Mouse (Mus musculus) c-Kit-positive CD71-negative TER-119-negative erythroid progenitor cells, embryonic 14.5 days (primary cell): ENCODE measurements around the gene Macf1.

Source experiments
- DNase-seq: peaks from one replicate; pipeline ENCODE4 v3.0.0-alpha.2; 2013; ENCODE audit warnings: low read depth

The Macf1 gene

DNA sequence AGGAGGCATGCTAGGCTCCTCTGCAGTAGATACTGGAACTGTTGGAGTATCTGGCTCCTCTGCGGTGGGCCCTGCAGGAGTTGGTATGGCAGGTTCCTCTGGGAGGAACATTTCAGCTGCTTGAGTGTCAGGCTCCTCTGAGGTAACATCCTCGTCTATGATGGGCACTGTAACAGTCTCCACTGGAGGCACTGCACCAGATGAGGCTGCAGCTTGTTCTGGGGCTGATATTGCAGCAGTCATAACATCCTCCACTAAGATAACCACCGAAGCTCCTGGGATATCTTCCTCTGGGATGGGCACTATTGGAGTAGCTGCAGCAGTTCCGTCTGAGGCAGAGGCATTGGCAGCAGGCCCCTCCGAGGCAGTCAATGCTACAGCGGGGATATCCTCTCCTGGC lies 276.4 kb downstream of the Macf1 start:
- DNase-seq = no peak

DNA sequence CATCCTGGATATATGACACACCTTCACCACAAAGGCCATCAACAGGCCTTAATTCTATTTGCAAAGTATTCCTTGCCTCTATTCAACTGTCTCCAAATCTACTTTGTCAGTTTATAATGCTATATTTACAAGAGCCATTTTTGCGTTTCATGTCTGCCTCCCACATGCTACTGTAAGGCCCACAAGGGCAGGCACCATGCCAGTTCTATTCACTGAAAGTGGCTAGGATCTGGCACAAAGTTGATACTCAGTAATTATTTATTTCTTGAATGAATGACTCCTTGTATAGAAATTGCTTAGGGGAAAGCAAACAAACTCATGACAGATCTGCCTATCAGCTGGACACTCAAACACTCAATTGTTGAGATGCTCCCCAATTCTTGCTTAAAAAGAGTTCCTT lies 280.1 kb downstream of the Macf1 start:
- DNase-seq = no peak

DNA sequence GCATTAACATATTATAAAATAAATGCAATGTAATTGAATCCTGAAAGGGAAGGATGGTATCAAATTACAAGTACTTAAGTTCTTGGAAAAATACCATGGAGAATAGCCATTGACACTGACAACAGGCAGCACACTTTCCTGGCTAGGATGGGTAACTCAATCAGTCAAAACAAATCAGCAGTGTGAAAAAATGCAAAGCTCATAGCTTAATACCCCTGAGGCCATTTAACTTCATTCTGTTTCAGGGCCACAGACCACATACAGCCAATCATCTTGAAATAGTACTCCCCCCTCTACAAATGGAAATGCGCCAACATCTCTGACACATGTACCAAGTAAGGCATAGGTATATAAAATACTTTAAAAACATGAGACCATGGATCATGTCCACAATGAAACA lies 281.9 kb downstream of the Macf1 start:
- no peak for DNase-seq

DNA sequence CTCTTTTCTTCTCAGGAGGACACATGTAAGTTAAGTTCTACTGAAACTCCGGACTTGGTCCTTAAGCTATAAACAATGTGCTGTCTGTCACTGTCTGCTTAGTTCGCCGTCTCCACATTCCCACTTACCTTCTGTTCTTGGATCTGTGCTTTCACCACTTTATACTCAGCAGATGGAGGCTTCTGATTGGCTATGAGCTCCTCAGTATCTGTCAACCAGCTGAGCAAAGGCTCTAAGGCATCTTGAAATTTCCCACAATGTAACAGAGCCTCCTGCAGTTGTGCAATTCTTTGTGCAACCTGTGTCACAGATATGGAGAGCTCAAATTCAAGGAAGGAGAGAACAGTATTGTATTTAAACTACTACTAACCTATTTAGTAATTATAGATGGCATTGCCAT lies 282.9 kb downstream of the Macf1 start:
- no peak for DNase-seq

DNA sequence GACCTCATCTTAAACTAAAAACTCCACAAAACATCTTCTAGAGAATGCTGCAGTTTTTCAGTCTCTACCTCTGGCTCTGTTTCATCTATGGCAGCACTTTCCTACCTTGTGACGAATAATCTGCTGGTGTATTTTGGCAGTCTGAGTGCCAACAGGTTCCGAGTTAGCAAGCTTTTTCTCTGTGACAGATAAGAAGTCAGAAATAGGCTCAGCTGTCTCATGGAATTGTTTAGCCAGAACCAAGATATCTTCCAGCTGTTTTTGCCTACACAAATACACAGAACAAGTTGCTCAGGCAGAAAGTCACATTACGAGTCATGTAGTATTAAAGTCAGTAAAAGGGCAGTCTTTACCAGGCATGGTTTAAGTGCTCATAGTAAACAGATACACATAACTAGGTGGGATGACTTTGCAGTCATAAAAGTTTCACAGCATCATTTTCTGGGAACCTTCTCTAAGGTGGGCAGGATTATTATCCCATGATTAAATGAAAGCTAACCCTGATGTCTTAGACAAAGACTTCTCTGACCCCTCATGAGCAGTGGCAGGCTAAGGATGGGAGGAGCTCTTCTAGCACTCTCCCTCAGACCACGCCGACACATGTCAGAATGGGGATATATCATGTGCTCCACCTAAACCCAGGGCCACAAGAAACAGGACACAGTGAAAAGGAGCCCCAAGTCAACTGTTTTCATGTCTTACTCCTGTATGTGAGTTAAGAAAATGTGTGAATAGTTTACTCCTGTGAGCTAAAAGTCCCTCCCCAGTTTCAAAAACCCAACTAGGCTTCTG lies 286.3 kb downstream of the Macf1 start:
- no peak for DNase-seq

DNA sequence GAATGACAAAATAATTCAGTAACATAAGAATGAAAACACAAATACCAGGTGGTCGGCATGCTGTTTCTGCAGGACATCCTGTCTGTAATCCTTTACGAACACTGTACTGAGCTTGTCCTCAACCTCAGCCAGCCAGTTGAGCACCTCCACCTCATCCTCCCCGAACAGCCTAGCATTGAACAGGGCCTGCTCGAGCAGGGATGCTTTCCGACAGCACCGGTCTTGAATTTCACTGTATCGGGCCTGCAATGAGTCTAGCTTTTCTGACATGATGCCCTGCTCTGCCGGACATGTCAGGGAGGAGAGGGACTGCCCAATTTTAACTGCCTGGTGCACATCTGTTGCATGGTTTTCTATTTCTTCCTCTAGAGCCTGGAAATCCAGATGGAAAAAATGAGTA lies 287.1 kb downstream of the Macf1 start:
- no peak for DNase-seq

DNA sequence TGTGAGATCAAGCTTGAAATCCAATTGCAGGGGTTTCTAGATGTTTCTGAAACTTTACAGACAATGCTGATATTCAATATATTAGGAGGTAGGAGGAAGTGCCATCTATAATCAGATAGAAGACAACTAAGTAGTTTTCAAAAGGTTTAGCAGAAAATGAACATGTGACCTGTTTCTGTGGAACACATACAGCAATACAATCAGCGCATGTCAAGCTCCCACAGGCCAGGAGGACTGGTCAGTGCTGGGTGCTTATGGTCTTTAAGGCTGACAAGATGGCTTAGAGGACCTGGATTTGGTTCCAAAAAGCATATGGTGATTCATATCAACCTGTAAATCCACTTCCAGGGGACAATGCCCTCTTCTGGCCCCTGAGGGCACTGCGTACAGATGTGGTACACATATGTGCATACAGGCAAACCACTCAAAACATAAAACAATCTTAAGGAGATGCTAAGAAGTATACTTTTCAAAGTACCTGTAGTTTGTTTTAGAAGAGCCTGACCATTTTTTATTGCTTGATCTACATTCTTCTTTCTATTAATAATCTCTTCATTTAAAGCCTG lies 288.6 kb downstream of the Macf1 start:
- DNase-seq = no peak

DNA sequence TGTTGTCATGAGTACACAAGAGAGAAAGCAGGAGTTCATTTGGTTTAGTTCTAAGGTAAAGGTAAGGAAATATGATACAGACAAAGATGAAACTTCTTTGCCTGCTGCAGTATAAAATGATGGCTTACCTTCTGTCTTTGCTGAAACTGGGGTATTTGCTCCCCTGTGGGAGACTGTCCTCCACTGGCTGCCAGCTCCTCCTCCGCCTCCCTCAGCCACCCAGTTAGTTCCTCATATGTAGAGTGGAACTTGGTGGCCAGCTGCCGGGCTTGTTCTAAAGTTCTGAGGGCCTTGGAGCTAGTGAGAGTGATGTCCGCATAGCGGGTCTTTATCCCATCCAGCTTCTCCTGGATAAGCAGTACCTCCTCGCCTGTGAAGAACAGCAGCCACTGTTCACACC lies 289.3 kb downstream of the Macf1 start:
- no peak for DNase-seq

DNA sequence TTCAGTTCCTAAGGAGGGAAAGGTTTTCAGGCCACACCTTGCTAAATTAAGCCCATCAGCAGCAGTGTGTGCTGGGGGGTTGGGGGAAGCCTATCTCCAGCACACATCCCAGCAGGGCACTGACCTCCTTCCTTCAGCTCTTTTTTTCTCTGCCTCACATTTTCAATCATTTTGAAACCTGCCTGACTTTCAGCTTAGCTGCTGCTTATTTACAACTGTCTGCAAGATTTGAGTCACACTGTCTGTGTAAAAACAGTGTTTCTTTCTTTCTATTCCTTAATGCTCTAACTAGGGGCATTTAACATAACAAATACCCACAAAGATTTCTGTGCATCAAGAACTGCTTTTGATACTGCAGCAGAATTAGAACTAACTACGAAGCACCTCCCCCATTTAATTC lies 289.9 kb downstream of the Macf1 start:
- no peak for DNase-seq

DNA sequence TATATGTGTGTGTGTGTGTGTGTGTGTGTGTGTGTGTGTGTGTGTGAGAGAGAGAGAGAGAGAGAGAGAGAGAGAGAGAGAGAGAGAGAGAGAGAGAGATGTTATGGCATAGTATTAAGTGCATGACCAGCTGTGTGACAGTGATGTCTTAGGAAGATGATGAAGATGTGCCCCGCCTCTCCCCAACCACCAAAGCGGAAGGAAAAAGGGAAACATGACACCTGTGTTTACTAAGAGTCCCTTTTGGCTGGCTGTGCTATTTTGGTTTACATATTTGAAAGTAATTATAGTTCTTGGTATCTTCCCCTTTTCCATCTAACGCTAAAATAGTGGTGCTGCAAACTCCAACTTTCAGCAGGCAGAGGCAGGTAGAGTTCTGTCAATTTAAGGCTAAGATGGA lies 291.2 kb downstream of the Macf1 start:
- no peak for DNase-seq

DNA sequence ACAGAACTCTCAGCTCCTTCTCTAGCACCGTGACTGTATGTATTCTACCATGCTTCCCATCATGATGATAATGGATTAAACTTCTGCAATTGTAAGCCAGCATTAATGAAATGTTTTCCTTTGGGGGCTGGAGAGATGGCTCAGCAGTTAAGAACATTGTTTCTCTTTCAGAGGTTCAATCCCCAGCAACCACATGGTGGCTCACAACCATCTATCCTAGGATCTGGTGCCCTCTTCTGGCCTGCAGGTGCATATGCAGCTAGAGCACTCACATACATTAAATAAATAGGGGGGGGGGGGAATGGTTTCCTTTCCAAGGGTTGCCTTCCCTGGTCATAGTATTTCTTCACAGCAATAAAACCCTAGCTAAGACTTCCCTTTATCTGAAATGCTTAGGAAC lies 292.0 kb downstream of the Macf1 start:
- DNase-seq = peak; percentile 44

DNA sequence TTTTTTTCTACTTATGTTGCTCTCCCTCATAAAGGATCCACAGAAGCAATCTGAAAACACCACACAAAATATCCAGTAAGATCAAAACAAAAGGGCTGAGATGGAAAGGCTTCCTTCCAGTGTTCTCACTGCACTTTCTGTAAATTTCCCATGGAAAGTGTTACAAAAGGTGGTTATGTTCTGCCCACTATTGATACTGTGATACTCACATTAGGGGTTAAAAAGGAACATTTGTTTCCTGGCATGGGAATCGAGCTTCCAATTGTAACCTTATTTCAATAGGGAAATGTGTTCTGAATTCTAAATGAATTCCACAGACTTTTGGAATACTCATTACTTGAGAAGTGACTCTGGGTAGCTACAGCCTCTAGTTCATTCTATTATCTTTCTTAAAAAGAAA lies 299.1 kb downstream of the Macf1 start:
- no peak for DNase-seq

DNA sequence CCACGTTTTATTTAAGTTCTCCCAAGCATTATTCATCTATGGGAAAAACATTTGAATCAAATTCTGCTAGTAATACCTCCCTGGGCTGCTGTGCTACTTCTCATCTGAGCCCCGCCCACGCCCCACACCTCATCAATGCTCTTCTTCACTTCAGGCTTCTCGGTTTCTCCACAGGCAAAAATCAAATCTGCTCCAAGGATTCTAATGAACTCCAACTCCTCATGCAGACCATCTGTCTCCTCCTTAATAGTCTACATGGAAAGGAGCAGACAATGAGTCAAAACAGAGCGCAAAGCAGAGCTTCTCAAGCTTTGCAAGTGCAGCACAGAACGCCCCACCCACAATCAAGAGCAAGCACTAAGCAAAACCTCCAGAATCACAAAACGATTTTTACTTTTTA lies 301.0 kb downstream of the Macf1 start:
- DNase-seq = no peak

DNA sequence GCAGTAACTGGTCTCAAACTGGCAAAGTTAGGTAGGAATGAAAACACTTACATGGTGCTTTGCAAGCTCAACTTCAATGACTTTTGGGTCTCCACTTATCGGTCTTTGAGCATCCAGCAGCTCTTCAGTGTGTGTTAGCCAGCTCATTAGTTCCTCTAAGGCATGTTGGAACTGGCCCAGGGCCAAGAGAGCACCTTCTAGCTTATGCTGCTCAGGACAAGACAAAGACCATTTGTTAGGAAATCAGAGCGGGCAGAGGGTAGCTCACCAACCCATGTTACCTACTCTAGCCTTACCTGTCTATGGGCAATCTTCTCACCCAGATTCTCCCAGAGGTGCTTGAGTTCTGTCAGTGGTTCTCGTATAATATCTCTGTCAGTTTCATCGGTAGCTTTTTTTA lies 302.1 kb downstream of the Macf1 start:
- no peak for DNase-seq

DNA sequence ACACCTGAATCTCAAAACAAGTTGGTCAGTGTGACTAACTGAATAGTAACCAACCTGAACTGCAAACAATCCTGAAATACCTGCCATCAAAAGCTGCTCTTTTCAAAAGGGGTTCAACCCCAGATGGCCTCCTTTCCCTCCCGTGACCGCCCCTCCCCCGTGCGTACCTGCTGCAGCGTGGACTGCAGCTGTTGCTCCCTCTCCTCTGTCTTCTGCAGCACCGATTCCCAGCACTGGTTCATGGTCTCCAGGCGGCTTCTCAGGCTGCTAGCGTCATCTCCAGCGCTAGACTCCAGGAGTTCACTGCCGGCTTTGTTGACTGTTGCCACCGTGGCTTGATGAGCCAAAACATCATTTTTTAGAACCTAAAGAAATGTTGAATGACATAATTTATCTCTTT lies 302.6 kb downstream of the Macf1 start:
- no peak for DNase-seq

DNA sequence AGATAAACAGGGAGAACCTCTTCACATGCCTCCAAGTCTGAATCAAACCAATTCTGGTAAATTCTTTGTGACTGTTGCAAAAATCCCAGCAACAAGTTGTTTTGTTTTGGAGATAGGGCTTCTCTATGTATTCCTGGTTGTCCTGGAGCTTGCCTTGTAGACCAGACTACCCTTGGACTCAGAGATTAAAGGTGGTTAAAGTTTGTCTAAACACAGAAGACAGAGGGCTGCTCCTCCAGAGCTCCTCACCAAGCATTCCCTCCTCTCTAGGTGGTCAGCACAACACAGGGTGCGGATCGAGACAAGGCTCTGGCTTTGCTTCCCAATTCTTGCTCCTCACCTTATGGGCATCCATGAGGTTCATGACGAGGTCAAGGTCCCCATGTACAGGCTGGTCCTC lies 308.1 kb downstream of the Macf1 start:
- DNase-seq = no peak

DNA sequence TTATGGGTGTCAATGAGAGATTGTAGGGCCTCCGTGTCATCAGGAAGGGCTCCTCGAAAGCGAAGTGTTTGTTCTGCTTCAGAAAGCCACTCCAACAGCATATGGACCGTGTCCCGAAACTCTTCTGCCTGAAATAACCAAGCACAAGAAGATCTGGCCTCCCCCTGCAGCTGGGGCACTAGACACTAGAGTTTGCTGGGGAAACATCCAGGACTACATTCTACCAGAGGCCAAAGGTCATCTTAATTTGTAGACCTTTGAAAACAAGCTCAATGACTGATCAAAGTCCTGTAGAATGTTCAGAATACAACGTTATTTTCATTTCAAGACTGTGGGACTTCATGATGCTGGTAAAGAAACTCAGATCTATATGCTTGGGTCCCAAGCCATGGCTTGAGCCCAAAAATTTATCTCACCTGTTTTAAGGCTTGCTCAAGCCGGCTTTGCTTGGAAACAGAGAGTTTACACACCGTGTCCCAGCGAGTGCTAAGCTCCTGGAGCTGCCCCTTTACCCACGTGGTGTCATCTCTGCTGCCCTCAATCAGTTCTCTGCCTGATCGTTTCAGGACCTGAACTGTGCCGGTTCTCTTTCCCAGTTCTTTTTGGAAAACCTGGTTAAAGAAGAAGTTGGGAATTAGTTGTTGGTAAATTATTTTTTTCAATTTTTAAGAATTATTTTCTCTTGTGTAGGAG lies 309.7 kb downstream of the Macf1 start:
- DNase-seq = no peak

DNA sequence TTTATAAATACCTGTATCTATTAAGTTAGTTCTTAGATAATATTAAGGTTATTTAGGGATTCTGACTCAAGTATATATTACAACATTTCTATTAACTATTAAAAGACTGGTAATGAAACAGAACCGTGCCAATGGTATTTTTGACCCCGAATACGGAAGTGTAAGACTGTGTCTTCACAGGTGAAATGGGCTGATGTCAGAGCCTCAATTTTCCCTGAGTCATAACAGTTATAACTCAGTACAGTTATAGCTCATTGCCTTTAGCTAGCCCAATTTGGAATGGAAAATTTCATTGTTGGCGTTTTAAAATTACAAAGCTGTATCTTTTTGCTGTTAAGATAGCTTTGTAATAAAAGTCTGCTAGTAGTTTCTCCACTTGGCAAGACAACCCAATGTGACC lies 320.6 kb downstream of the Macf1 start:
- DNase-seq = no peak

DNA sequence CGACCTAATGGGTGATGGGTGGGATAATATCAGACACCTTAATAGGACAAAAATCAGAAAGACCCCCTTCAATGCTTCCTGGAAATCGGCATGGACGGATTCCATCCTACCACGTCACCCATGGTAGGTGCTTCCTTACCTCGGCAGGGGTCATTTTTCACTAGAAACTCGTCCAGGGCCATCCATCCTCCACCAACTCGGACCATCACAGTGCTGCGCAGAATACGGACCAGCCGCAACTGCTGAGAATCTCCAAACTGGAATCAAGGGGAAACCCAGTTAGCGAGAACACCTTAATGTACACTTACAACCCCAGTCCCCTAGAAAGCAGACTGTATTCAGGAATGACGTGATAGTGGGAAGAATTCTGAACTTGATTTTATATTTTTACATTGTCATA lies 323.4 kb downstream of the Macf1 start:
- DNase-seq = no peak

DNA sequence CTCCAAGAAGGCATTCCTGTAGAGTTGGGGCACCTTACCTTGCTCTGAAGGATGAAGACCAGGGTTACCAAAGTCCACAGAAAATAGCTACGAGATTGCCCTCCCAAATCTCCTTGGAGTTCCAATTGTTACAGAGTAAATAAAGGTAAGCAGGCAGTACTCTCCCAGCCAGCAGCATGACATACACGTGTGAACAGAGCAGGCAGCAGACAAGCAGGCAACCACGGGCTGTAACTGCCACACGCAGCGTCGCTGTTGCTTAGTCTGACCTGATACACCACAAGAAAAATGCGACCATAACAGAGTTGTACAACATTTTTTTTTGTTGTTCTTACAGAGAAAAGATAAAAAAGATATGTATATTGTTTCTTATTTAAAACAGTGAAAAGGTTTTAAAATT lies 325.5 kb downstream of the Macf1 start:
- no peak for DNase-seq

DNA sequence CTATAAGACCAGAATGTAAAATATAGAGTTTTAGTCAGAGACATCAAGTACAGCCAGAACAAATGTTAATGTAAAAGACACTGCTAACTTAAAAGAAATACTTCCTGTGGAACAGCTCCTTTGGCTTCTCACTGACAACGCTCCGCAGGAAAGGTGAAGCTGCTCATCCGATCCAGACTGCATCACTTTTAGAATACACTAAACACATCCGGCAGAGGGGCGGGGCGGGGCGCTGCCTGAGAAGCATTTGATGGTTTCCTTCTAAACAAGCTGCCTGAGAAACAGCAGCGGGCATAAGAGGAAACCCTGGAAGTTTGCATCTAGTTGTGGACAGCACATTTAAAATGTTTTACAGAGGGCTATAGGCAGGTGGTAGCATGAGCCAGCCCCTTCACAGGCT lies 328.2 kb downstream of the Macf1 start:
- DNase-seq = no peak

DNA sequence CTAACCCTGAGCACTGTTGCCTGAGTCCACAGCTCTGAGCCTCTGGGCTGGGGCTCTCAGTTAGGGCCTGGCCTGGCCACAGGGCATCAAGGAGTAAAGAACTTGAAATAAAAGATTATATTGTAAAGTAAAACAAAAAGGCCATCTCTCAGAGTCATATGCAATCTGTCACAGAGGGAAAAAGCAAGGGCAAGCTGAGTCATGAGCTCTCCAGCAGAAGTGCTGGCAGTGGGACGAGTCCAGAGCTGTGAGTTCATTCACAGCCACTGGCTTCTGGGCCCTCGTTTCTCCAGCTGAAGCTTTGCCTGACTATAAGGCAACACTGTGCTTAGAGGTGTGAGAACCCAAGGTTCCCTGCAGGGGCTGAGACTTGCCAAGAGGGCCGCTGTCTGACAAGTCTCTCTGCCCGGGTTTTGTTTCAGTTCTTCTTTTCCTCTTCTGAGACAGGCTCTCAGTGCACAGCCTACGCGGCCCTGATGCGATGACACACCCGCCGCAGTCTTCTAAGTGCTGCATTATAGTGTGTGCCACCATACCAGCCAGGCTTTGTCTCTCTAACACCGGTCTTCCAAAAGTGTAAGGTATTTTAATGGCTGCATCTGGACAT lies 330.8 kb downstream of the Macf1 start:
- DNase-seq = no peak

DNA sequence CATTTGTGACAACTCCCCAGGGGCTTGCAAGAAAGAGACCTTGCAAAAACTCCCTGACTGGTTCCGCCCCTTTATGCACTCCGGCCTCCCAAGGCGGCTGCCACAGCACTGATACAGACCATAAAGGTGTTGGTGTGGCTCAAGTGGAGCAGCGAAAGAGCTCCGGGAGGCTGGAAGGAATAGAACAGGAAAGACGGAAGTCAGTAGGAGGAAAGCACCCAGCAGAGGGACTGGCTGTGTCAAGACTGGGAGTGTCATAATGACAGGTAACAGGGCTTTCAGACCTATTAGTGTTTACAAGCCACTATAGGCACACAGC lies 340.7 kb downstream of the Macf1 start:
- no peak for DNase-seq
